Mouse (Mus musculus) forebrain, embryonic 16.5 days (tissue): Measurements from ENCODE around the gene Skor1. TPM values are rescaled to one million over a fixed set of nuclear protein-coding genes. Genes with fewer than 3 reads are reported as not detected.

Experiments
- ATAC-seq: fragments of 200-750 bp; cut with Nextera tagmentation; 2 replicates; pipeline ENCODE4 v1.8.0; 2017; ENCODE audit warnings: mild to moderate bottlenecking, moderate library complexity
- H3K27ac ChIP-seq: fragments of 300-500 bp; sonication (generic); 2 replicates; pipeline ENCODE4 v1.5.1; 2014; ENCODE audit warnings: low read length, control low read depth
- H3K27me3 ChIP-seq: fragments of 300-500 bp; sonication (generic); replicated peaks from 2 replicates; pipeline ENCODE4 v1.6.1; 2014; ENCODE audit warnings: low read length; ENCODE audit not compliant: control insufficient read depth, insufficient read depth
- H3K36me3 ChIP-seq: fragments of 300-500 bp; sonication (generic); 2 replicates; pipeline ENCODE4 v1.6.1; 2014; ENCODE audit not compliant: control insufficient read depth, insufficient read depth
- H3K4me1 ChIP-seq: fragments of 300-500 bp; sonication (generic); replicated peaks from 2 replicates; pipeline ENCODE4 v1.6.1; 2014; ENCODE audit warnings: low read length; ENCODE audit not compliant: control insufficient read depth, insufficient read depth
- H3K4me2 ChIP-seq: fragments of 300-500 bp; sonication (generic); 2 replicates; pipeline ENCODE4 v1.6.1; 2014; ENCODE audit warnings: mild to moderate bottlenecking, low read length, control low read depth
- H3K4me3 ChIP-seq: fragments of 300-500 bp; sonication (generic); replicated peaks from 2 replicates; pipeline ENCODE4 v1.5.1; 2014; ENCODE audit warnings: mild to moderate bottlenecking, low read length, control low read depth
- H3K9ac ChIP-seq: fragments of 300-500 bp; sonication (generic); replicated peaks from 2 replicates; pipeline ENCODE4 v1.6.1; 2014; ENCODE audit warnings: low read depth, low read length, control low read depth
- H3K9me3 ChIP-seq: fragments of 300-500 bp; sonication (generic); 2 replicates; pipeline ENCODE4 v1.6.1; 2016; ENCODE audit warnings: low read length; ENCODE audit not compliant: control insufficient read depth
- WGBS: fragments of 180-500 bp; shearing (Covaris S2); extraction: QIAGEN DNeasy Blood & Tissue Kit; methylation state at CpG from one replicate; pipeline ENCODE4 v1.1.7; 2014; 5-methylcytosine and 5-hydroxymethylcytosine counted together
- polyA plus RNA-seq: library from polyadenylated mRNA; unstranded; fragments of >200 nt; fragmentation: Nextera tagmentation; extraction: Ambion mirVana; gene quantifications from 2 replicates; pipeline ENCODE4 v1.2.1, GENCODE M21; 2015

Gene Skor1
- polyA plus RNA-seq, 1 experiment from 2014 or later = 0.32 TPM

DNA sequence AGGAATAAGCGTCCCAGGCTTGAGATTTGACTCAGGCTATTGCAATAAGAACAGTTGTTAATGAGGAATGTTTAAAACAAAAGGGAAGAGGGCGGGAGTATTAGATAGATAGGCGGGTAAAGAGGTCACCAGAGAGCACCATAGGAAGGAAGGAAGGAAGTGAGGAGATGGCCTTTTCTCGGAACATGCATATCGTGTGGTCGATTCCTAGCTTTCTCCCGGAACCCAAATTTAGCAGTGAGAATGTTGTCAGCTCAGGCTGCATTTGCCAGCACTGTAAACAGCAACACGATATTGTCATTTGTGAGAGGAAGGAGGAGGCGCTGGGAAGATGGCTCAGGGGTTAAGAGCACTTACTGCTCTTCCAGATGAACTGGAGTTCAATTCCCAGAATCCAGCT is 24.2 kb downstream of the Skor1 start:
- Histone ChIP-seq H3K9ac (no peak overlapping the region), H3K9me3 (no peaks in the 10 kb centered on the region), H3K27ac (no peak overlapping the region), H3K4me1 (peaks cover 5% of the 10 kb centered on the region; the same call in 1 of the 2 replicates), H3K4me3 (no peak overlapping the region), H3K4me2 (peak overlapping the region; percentile 96; the same call in 1 of the 2 replicates), H3K27me3 (peaks cover 3% of the 10 kb centered on the region; the same call in 1 of the 2 replicates), H3K36me3 (no peaks in the 10 kb centered on the region)
- ATAC-seq = no peak
- 48% methylated on average over 9 of the region's 9 CpGs for WGBS

DNA sequence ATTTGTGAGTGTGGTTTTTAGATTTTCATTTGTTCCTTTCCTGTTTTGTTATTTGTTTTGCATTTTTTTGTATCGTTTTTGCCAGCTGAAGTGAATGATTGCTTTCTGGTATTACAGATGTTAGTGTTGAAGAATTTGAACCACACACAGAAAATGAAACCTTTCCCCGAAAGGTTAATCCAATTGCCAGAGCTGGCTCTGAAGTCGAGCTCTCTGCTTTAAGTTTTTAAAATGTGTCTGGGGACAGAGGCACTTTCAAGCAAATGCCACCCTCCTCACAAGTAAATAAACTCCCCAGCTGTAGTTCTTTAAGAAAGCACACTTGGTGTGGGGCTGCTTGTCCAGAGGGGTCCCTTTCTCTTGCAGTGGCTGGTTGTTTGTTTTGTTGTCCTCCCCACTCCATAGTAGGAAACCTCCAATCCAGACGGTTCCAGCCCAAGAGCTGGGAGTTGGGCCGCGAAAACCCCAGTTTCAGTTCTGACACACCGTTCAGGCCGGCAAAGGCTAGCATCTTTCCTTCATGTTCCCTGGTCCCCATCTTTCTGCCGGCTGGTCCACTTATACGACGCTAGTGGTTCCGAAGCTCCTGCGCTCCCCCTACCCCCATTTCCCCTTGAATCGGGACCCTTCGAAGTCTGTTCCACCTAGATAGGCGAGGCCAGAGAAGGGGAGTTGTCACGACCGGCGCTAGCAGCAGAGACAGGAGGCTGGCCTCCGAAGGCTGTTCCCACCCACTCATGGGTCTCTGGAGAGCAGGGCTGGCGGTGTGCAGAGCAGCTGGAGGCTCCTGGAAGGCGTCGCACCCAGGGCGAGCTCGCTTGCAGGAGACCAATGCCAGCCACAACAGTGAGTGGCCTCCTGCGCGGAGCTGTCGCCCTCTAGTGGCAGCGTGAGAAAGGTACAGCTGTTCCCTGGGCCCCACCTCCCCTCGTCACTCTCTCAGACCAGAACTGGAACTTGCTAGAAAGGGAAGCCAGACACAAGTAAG is 25.0 kb downstream of the Skor1 start:
- peaks cover 3% of the 10 kb centered on the region; the same call in 1 of the 2 replicates for H3K27me3 ChIP-seq
- H3K4me2 ChIP-seq = peak overlapping the region; percentile 96
- H3K4me1 ChIP-seq = peaks cover 5% of the 10 kb centered on the region; the same call in 1 of the 2 replicates
- no peaks in the 10 kb centered on the region for H3K36me3 ChIP-seq
- 8% methylated on average over 30 of the region's 30 CpGs for WGBS
- ATAC-seq = peak; percentile 98
- H3K9me3 ChIP-seq = no peaks in the 10 kb centered on the region
- peak overlapping the region; percentile 72 for H3K9ac ChIP-seq
- H3K27ac ChIP-seq = peak overlapping the region; percentile 20; the same call in 1 of the 2 replicates
- H3K4me3 ChIP-seq = peak overlapping the region; percentile 56

DNA sequence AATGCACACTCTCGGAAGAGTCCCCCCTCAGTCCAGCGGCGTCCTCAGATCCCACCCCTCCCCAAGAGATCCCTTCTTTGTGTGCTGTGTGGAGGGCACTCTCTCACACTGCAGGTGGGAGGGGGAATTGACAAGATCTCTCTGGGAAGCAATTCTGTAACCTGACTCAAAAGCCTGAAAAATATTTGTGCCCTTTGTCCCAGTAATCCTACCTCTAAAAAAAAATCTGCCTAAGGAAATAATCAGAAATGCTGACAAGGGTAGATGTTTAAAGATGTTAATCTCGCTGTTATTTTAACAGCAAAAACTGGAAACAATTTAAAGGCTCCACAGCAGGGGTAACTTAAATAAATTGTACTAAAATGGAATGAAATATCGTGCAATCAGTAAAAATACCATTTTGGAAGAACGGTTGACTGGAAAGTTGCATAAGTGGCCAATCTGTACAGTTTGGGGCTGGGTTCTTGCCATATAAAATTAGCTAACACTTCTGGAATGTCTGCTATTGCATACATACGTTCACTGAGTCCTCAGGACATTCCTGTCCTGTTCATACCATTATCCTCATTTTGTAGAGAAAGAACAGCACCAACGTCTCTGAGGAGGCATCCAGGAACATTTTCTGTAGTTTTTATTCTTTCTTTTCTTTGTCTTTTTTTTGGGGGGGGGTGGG is 26.5 kb downstream of the Skor1 start:
- H3K27ac ChIP-seq = no peak overlapping the region
- WGBS = 23% methylated on average over 8 of the region's 8 CpGs
- H3K27me3 ChIP-seq = 0 out of 2 replicates have a peak, but pooled peaks cover 3% of the 10 kb centered on the region
- H3K4me2 ChIP-seq = no peak overlapping the region
- H3K4me1 ChIP-seq = peaks cover 5% of the 10 kb centered on the region; the same call in 1 of the 2 replicates
- no peaks in the 10 kb centered on the region for H3K36me3 ChIP-seq
- no peak overlapping the region for H3K9ac ChIP-seq
- ATAC-seq = no peak
- no peak overlapping the region for H3K4me3 ChIP-seq
- no peaks in the 10 kb centered on the region for H3K9me3 ChIP-seq

DNA sequence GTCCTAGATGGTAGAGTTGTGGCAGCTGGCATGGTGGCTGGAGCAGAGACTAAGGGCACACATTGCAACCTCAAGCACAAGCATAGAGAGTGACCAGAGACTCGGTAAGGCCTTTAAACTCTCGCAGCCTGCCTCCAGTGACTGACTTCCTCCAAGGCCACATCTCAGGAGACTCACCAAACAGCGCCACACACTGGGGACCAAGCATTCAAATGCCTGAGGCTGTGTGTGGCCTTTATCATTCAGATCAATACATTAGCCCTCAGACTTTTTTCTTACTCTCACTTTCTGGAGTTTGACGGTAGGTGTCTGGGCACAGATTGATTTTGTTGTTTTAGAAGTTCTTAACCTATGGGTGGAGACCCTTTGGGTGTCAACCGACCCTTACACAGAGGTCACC is 30.4 kb downstream of the Skor1 start:
- H3K9ac ChIP-seq = no peak overlapping the region
- WGBS = 63% methylated on average over 5 of the region's 5 CpGs
- no peak overlapping the region for H3K4me3 ChIP-seq
- H3K36me3 ChIP-seq = no peaks in the 10 kb centered on the region
- no peak for ATAC-seq
- H3K27me3 ChIP-seq = no peaks in the 10 kb centered on the region
- H3K4me1 ChIP-seq = no peaks in the 10 kb centered on the region
- H3K4me2 ChIP-seq = no peak overlapping the region
- no peak overlapping the region for H3K27ac ChIP-seq
- no peaks in the 10 kb centered on the region for H3K9me3 ChIP-seq

DNA sequence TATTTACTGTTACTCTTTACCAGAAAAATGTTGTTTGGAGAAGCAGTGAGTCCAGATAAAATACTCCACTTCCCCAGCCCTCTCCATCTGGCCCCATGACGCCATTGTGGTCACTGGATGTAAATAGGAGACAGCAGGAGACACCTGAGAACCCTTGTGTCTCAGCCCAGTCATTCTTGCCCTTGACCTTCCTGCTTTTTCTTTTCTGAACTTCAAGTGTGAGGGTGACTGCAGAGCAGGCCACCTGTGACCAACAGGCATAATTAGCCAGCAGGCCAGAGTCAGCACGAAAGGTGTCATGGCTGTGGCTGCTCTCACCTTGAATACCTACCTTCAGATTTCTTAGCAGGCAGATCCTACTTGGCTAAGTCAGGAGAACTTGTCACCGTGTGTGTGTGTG is 36.2 kb downstream of the Skor1 start:
- 78% methylated on average over 3 of the region's 3 CpGs for WGBS
- no peak overlapping the region for H3K9ac ChIP-seq
- H3K27ac ChIP-seq = no peak overlapping the region
- no peak overlapping the region for H3K4me2 ChIP-seq
- H3K36me3 ChIP-seq = no peaks in the 10 kb centered on the region
- no peaks in the 10 kb centered on the region for H3K27me3 ChIP-seq
- ATAC-seq = no peak
- H3K4me1 ChIP-seq = peaks cover 12% of the 10 kb centered on the region
- no peaks in the 10 kb centered on the region for H3K9me3 ChIP-seq
- H3K4me3 ChIP-seq = no peak overlapping the region

DNA sequence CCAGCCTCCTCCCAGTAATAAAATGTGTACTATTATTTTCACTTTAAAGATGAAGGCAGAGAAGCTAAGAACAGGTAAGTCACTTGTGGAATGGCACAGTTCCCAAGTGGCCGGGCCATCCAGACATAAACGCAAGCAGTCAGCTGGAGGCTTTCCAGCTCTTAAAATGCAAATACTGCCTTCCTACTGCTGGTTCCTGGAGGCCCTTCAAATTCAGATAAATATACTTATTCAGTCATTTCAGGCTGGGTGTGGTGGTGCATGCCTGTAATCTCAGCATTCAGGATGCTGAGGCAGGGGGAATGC is 39.0 kb downstream of the Skor1 start:
- ATAC-seq = no peak
- no peak overlapping the region for H3K9ac ChIP-seq
- H3K4me1 ChIP-seq = peaks cover 12% of the 10 kb centered on the region
- 1% methylated on average over 2 of the region's 2 CpGs for WGBS
- peak overlapping the region; percentile 85 for H3K4me2 ChIP-seq
- no peaks in the 10 kb centered on the region for H3K36me3 ChIP-seq
- H3K27ac ChIP-seq = peak overlapping the region; percentile 29; the same call in 1 of the 2 replicates
- H3K4me3 ChIP-seq = peak overlapping the region; percentile 50
- H3K9me3 ChIP-seq = no peaks in the 10 kb centered on the region
- no peaks in the 10 kb centered on the region for H3K27me3 ChIP-seq

DNA sequence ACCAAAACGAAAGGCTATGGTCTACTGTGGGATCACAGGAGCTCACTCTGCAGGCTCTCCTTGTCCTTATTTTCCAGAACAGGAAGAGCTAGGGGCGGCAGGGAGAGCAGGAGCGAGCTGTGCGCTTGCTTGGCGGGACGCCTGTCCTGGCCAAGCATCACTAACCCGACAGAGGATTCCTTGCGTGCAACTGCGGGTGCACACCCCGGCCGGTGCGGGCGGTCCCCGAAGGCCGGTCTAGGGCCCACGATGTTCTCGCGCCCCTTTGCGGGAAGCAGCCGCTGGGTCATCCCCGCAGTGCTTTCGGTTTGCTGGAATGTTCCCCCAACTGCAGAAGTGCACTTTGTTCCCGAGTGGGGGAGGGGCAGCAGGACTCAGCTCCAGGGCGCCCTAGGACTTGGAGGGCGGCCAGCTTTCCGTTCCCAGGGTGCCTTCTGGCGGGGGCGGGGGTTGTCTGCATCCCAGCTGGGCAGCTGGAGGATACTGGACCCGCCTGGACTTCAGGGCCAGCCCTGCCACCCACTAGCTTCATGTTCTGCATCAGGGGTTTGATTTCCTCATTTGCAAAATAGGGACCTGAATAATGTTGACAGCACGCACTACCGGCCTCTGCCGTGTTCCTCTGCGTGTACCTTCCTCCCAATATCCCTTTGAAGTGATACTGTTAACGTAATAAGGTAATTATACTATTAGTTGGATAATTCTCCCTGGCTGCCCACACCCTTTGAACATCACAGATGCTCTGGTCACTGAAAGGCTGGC is 39.6 kb downstream of the Skor1 start:
- peak; percentile 81 for ATAC-seq
- Histone ChIP-seq H3K4me1 (peaks cover 12% of the 10 kb centered on the region), H3K4me2 (peak overlapping the region; percentile 85), H3K9me3 (no peaks in the 10 kb centered on the region), H3K27me3 (no peaks in the 10 kb centered on the region), H3K9ac (peak overlapping the region; percentile 66), H3K4me3 (peak overlapping the region; percentile 50), H3K27ac (peak overlapping the region; percentile 45), H3K36me3 (no peaks in the 10 kb centered on the region)
- WGBS = under 1% methylated on average over 34 of the region's 34 CpGs

DNA sequence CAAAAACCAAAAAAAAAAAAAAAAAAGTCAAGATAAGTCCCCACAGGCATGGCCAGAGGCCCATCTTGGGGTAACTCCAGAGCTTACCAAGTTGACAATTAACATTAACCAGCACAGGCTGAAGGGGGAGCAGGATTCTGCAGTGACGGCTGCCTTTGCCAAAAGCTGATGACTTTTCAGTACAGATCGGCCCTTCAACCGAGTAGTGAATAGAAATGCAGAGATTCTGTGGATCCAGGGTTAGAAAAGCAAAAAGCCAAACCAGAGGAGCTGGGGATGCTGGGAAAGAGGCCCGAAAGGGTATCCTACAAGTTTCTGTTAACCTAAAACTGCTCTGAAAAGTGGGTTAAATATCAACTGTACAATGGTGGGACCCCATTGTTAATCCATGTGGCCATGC is 40.2 kb downstream of the Skor1 start:
- H3K27me3 ChIP-seq = no peaks in the 10 kb centered on the region
- peak overlapping the region; percentile 50 for H3K4me3 ChIP-seq
- peak overlapping the region; percentile 66 for H3K9ac ChIP-seq
- H3K4me1 ChIP-seq = peaks cover 12% of the 10 kb centered on the region
- 29% methylated on average over 4 of the region's 4 CpGs for WGBS
- H3K4me2 ChIP-seq = peak overlapping the region; percentile 85
- no peak for ATAC-seq
- peak overlapping the region; percentile 45 for H3K27ac ChIP-seq
- H3K9me3 ChIP-seq = no peaks in the 10 kb centered on the region
- no peaks in the 10 kb centered on the region for H3K36me3 ChIP-seq

DNA sequence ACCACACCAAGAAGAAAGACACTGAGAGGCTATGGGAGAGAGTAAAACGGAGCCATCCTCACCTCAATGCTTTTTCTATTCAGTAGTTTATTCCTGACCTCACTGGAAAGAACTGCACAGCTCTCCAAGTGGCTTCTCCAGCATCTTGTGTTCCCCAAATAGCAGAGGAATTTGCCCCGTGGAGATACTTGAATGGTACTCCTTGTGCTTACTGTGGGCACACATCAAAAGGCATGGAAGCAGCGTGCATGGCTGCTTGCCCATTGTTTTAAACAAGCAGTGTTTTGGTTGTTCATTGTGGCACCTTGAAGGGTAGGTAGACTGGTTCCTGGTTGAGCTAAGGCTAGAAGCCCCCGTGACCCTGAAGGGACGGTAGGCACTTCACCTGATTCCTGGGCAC is 48.1 kb downstream of the Skor1 start:
- no peaks in the 10 kb centered on the region for H3K4me1 ChIP-seq
- no peak overlapping the region for H3K27ac ChIP-seq
- H3K27me3 ChIP-seq = no peaks in the 10 kb centered on the region
- no peak overlapping the region for H3K4me2 ChIP-seq
- H3K9me3 ChIP-seq = no peaks in the 10 kb centered on the region
- ATAC-seq = no peak
- WGBS = 59% methylated on average over 5 of the region's 5 CpGs
- no peak overlapping the region for H3K4me3 ChIP-seq
- H3K36me3 ChIP-seq = no peaks in the 10 kb centered on the region
- H3K9ac ChIP-seq = no peak overlapping the region
